Mouse (Mus musculus) thymus, adult 2 months (tissue): Measurements from ENCODE around the gene Rbp3. TPM values are rescaled to one million over a fixed set of nuclear protein-coding genes. Genes with fewer than 3 reads are reported as not detected.

Source experiments
- DNase-seq: peaks from one replicate; pipeline ENCODE4 v3.0.0; 2021
- H3K27ac ChIP-seq: fragments of 200-500 bp; 2 replicates; pipeline ENCODE4 v1.5.1; 2012; ENCODE audit warnings: low read length, control low read depth; ENCODE audit not compliant: control insufficient read depth, insufficient read depth
- H3K27me3 ChIP-seq: fragments of 200-500 bp; 2 replicates; pipeline ENCODE4 v1.6.1; 2012; ENCODE audit warnings: mild to moderate bottlenecking, low read length, moderate library complexity, mixed read lengths; ENCODE audit not compliant: control insufficient read depth, insufficient read depth
- H3K36me3 ChIP-seq: fragments of 200-500 bp; 2 replicates; pipeline ENCODE4 v1.6.1; 2012; ENCODE audit warnings: mild to moderate bottlenecking, low read length, moderate library complexity; ENCODE audit not compliant: control insufficient read depth, insufficient read depth
- H3K4me1 ChIP-seq: fragments of 200-500 bp; replicated peaks from 2 replicates; pipeline ENCODE4 v1.6.1; 2012; ENCODE audit warnings: low read length; ENCODE audit not compliant: control insufficient read depth, insufficient read depth
- H3K4me3 ChIP-seq: fragments of 200-500 bp; 2 replicates; pipeline ENCODE4 v1.5.1; 2012; ENCODE audit warnings: mild to moderate bottlenecking, low read length, control low read depth, moderate library complexity; ENCODE audit not compliant: control insufficient read depth, insufficient read depth
- CTCF ChIP-seq: fragments of 200-500 bp; IDR thresholded peaks from 2 replicates; pipeline ENCODE4 v1.5.1; 2012; ENCODE audit warnings: mild to moderate bottlenecking, control low read depth, low read length, moderate library complexity, borderline replicate concordance; ENCODE audit not compliant: control insufficient read depth, poor library complexity, insufficient read depth; ENCODE audit errors: extremely low read depth
- POLR2A ChIP-seq: fragments of 200-500 bp; IDR thresholded peaks from 2 replicates; pipeline ENCODE4 v1.6.1; 2012; ENCODE audit warnings: mild to moderate bottlenecking, low read length, control low read depth, moderate library complexity; ENCODE audit not compliant: control insufficient read depth, poor library complexity, insufficient read depth; ENCODE audit errors: extremely low read depth
- WGBS: fragments of 180-500 bp; shearing (Covaris S2); methylation state at CpG from one replicate; pipeline ENCODE4 v1.1.7; 2018; 5-methylcytosine and 5-hydroxymethylcytosine counted together
- polyA plus RNA-seq: library from polyadenylated mRNA; depleted of rRNA; stranded (reverse); fragments of >200 nt; gene quantifications from 2 replicates; pipeline ENCODE4 v1.2.3, GENCODE M21; 2012; rRNA removed

The Rbp3 gene
- not detected in 2 replicates for polyA plus RNA-seq

DNA sequence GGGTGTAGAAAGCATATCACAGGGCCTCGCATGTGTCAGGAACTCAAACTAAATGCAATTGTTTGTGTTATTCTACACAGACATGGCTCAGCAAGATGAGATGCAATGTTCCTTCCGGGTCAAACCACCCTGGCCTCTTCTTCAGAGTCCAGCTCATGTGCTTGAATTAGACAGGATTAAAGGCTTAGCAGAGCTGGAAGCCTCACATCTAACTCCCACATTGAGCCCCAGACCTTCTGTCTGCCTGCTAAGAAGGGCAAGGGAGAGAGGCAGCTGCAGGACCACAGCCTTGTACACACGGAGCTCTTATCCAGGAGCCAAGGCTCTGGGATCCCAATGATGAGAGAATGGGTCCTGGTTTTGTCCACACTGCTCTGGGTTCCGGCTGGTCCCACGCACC lies at the start of gene Rbp3:
TSS of gene Rbp3 (plus strand) at position 243 of the 400 bp plus-strand sequence.
- H3K27ac ChIP-seq, result no peak within 1 kb of the TSS
- DNase-seq, result no peak
- no peaks in the 10 kb centered on the region for H3K4me1 ChIP-seq
- H3K27me3 ChIP-seq, result no peaks in the 10 kb centered on the region
- 91% methylated on average over 5 of the region's 5 CpGs for WGBS
- no peak within 1 kb of the TSS for H3K4me3 ChIP-seq
- no peak for TF ChIP-seq CTCF
- TF ChIP-seq POLR2A, result no peak
- H3K36me3 ChIP-seq, result no peaks in the 10 kb centered on the region

DNA sequence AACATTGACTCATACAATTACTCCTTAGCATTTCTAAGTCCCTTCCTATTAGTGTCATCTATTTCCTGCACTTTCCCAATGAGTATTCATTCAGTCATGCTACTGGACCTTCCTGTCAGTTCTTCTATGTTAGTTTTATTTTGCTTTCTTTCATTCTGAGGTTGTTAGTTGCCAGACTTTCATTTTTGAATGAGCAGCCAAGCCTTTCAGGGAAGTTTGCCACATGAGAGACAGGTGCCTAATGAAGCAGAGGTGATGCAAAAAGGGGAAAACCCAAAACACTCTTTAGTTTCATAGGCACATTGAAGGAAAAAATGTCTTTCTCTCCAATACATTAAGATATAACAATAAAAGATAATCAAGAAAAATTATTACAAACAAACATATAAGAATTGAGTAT lies 49.0 kb upstream of the Rbp3 start:
- no peaks in the 10 kb centered on the region for H3K36me3 ChIP-seq
- no peak overlapping the region for H3K27ac ChIP-seq
- TF ChIP-seq CTCF (no peak), POLR2A (no peak)
- DNase-seq, result no peak
- no peak overlapping the region for H3K4me3 ChIP-seq
- no peaks in the 10 kb centered on the region for H3K27me3 ChIP-seq
- H3K4me1 ChIP-seq, result no peaks in the 10 kb centered on the region

DNA sequence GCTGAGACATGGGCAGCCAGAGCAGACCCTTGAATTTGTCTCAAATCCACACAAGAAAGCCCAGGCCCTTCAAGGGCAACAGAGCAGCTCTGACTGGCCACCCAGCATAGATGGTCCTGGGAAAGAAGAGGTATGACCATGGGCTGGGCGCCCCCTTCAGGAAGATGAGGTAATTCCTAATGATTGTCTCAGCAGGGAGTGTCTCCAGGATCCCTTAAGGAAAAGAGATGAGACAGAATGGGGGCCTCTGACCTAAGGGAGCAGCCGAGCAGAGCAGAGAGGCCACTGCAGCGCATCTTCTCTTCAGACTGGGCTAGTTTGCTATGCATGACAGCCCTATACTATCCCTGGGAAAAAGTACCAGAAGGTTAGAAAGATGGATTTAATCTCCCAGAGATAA lies 40.1 kb upstream of the Rbp3 start:
- TF ChIP-seq CTCF, result no peak
- no peak for TF ChIP-seq POLR2A
- no peaks in the 10 kb centered on the region for H3K4me1 ChIP-seq
- DNase-seq, result no peak
- H3K36me3 ChIP-seq, result no peaks in the 10 kb centered on the region
- no peak overlapping the region for H3K27ac ChIP-seq
- no peak overlapping the region for H3K4me3 ChIP-seq
- no peaks in the 10 kb centered on the region for H3K27me3 ChIP-seq
- 42% methylated on average over 3 of the region's 3 CpGs for WGBS

DNA sequence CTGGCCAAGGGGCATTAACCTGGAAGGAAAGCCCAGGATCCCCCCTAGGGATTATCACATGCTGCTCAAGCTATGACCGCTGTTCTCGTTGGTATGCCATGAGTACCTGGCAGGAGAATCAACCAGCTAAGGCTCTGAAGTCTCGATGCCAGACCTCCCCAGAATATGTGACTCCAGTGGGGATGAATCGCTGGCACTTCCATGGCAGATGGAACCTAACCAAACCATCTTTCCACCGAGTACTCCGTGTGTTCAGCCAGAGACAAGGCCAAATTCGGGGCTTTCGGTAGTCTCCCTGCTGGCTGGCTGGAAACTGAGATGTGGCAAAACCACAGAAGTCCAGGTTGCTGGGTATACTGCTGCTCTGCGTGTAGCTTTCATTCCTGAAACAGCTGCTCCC lies 39.6 kb upstream of the Rbp3 start:
- no peak for DNase-seq
- no peak for TF ChIP-seq POLR2A
- no peaks in the 10 kb centered on the region for H3K4me1 ChIP-seq
- H3K36me3 ChIP-seq, result no peaks in the 10 kb centered on the region
- no peaks in the 10 kb centered on the region for H3K27me3 ChIP-seq
- 90% methylated on average over 9 of the region's 9 CpGs for WGBS
- no peak overlapping the region for H3K4me3 ChIP-seq
- H3K27ac ChIP-seq, result no peak overlapping the region

DNA sequence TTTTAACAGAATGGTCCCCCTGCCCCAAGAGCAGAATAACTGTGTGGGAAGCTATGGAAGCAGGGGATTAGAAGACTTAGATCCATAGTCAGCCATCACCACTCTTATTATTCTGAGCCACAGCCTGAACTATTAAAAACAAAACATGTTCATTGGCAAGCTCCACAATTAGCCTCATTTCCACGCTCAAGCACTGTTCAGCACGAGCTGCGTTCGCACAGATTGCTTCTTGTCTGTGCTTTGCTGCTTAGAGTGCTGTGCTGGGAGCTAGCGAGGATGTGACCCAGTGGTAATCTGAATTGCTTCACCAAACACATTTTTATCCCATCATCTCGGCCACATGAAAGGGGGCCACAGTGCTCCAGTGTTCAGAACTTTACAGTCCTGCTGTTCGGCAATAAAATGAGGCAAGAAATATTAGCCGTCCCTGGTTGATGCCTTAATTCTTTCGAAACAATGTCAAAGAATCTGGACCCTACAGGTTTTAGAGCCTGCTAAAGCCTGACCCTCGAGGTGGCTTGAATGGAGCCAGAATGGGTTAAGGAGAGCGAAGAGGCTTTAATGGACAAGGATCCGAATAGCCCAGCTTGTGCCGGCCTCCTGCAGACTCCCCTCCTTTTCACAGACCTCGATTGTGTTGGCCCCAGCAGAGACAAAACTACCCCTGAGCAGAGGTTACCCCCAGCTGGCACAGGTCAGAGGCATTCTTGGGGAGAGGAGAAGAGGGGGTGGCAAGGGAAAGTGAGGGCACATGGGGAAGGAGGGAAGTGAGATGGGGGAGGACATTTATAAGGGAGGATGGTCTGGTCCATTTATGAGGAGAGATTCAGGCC lies 32.9 kb upstream of the Rbp3 start:
- Histone ChIP-seq H3K4me3 (no peak overlapping the region), H3K27ac (no peak overlapping the region), H3K4me1 (no peaks in the 10 kb centered on the region), H3K36me3 (no peaks in the 10 kb centered on the region), H3K27me3 (no peaks in the 10 kb centered on the region; the same call in 1 of the 2 replicates)
- DNase-seq, result no peak
- TF ChIP-seq CTCF, result no peak
- no peak for TF ChIP-seq POLR2A
- whole genome bisulfite sequencing, result 64% methylated on average over 14 of the region's 14 CpGs

DNA sequence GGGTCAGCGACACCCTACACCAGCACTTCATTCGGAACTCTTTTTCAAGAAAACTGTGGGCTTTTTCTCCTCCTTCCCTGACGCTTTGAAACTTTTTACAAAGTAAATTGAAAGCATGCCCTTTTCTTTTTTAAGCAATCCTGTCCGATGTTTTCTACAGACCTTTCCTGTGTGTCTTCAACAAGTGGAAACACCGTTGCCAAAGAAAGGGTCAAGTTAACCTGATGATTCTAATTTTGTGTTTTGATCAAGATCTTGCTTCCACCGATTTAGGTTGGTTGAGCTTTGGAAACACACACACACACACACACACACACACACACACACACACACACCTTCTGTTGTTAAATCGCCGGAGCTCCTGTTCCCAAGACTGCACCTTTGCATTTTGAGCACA lies 31.0 kb upstream of the Rbp3 start:
- H3K27ac ChIP-seq, result no peak overlapping the region
- H3K4me1 ChIP-seq, result no peaks in the 10 kb centered on the region
- no peak for TF ChIP-seq POLR2A
- H3K36me3 ChIP-seq, result no peaks in the 10 kb centered on the region
- no peak overlapping the region for H3K4me3 ChIP-seq
- WGBS, result 26% methylated on average over 8 of the region's 8 CpGs
- DNase-seq, result no peak
- no peaks in the 10 kb centered on the region; the same call in 1 of the 2 replicates for H3K27me3 ChIP-seq
